Mouse (Mus musculus): ENCODE measurements around the gene 1700025G04Rik.

- TF ChIP-seq CTCF (conservative IDR thresholded peaks at IDR 0.05; ENCODE audit: low read length) (no peak), NANOG (IDR thresholded peaks at IDR 0.05; ENCODE audit: borderline replicate concordance, low read length) (no peak)
These were observed 163.1 kb downstream of the 1700025G04Rik start for GRCm38 (mm10) chr1:151926826-151927225.
